Mouse (Mus musculus) testis, postnatal 14 days (tissue): ENCODE results near the gene Lmna.

Experiments used
- DNase-seq: peaks from one replicate; pipeline ENCODE4 v3.0.0; 2021; ENCODE audit warnings: low spot score

Gene Lmna

DNA sequence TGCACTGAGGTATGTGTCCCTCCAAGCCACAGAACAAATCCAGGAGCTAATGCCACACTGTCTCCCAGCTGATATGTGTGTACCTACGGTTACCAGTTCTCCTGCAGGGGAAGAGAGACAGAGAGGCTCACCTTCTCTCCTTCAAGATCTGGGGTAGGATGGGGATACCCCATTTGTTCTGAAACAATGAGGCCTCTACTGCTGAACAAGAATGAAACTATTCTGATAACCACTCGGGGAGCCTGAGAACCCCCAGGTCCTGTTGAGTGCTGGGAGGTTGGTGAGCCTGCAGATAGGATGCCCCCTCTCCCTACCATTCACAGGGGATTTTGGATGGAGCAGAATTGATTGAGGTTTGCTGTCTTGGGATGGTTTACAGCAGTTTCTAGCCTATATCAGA is 10.3 kb upstream of the Lmna start:
- DNase-seq = no peak

DNA sequence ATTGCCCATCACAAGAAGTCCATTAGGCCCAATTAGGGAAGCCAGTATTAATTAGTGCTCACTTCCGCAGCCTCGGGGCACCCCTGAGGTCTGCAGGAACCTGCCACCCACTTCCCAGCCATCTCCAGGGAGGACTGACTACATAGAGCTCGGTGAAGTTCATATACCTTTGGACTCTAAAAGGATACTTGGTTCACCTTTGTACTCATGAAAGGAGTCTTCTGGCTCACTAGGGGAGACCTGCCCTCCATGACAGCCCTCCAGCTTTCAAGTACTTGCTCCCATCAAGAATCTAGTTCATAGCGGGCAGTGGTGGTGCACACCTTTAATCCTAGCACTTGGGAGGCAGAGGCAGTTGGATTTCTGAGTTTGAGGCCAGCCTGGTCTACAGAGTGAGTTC is 8.7 kb upstream of the Lmna start:
- DNase-seq = no peak

DNA sequence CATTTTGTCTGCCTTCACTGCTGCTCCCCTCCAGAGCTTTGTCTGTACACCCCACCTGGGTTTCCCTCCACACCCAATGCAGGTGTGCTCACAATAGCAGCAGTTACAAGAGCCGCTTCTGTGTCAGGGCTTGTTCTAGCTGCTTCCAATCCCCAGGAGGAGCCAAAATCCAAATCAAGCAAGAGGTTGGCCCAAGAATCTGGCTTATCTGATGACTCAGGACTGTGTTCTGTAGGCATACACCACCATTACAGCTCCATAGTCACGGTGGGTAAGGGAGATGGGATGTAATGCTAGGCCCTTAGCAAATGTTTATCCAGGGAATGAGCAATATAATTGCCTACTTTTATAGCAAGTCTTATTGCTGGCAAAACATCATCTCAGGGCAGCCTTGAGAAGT is 6.7 kb upstream of the Lmna start:
- DNase-seq = no peak

DNA sequence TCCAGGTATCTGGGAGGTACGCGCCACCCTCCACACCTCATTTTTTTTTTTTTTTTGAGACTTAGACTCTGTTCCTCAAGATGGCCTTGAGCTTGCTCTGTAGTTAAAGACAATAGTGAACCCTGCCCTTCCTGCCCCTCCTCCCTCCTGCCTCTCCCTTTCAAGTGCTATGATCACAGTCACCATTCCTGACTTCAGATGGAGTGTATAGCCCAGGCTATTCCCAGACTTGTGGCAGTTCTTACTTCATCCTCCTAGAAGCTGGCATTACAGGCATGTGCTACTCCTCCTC is 5.3 kb upstream of the Lmna start:
- no peak for DNase-seq

DNA sequence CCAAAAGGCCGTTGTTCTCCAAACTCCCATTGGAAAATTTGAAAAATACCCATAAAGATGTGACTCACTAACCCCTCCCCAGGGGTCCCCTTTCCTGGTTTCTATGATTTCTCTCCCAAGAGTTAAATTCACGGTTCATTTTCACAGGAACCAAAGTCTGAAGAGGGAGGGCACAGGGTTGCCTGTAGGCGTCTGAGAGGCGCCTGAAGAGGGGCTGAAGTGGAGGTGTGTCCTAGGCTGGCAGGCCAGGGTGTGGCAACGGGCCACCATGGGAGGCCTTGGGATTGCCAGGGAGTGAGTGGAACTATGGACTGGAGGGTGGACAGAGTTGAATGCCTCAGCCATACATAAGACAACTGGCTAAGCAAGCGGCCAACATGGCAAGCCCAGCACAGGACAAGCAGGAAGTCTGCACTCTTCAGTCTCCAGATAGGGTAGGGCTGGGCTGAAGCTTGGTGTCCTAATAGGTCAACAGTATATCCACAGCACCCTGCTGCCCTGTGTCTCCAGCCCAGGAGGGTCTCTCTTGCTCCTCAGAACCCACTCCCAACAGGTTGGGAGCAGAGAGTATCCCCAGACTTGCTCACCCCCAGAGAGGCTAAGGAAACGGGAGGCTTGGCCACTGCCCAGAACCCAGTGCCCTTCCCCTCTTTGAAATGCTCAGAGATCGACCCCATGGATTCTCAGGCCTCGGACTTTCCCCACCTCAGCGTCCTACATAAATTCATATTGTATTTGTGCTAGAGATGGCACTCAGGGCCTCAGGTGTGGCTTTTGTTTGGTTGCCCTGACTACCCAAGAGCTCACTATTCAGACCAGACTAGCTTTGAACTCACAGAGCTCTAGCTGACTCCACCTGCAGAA is 4.7 kb upstream of the Lmna start:
- DNase-seq = no peak

DNA sequence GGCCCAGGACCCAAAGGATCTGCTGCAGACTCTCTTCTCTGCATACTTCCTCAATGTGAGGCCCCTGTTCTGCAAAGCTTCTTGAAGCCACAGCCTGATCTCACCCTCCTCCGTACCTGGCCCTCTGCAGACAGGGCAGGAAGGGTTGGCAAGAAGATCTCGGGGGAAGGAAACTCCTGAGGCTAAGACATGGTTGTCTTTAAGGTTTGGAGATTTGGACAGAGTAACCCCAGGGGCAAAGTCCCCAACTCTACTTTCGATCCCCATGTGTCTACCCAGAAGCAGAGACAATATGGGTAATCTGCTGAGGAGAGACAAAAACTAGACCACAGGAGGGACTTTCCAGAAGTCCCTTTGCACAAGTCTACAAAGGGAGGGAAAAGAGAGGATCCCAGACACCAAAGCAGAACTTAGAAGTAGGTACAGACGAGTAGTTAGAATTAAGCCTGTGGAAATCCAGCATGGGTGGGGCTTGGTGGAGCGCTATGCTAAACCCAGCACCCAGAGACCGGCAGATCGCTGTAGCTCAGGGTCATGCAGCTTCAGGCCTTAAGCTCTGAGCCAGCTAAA is 3.9 kb upstream of the Lmna start:
- no peak for DNase-seq

DNA sequence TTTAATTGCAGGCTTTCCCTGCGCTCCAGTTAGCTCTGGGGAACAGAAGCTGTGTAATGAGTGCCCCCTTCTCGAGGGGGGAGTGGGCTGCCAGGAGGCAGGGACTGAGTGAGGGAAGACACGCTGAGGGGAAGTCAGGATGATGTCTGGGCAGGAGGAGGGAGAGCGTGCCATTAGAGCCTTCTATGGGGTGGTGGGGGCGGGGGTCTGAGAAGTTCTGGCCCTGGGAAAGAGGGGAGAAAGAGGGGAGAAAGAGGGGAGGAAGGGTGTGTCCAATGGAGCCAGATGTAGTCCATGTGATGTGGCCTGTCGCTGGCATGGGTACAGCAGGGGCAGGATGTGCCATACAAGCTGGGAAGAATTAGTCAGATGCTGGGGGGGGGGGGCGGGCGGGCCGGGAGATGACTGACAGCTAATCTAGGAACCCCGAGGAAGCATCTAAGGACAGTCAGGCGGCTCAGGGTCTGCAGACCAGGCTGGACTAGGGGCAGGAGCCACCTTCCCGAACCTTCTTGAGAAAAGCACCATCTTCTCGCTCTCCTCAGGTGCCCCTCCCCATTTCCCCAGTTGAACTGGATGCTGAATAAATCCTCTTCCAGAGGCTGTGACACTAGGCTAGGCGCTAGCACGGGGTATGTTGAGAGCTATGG is 3.3 kb upstream of the Lmna start:
- no peak for DNase-seq

DNA sequence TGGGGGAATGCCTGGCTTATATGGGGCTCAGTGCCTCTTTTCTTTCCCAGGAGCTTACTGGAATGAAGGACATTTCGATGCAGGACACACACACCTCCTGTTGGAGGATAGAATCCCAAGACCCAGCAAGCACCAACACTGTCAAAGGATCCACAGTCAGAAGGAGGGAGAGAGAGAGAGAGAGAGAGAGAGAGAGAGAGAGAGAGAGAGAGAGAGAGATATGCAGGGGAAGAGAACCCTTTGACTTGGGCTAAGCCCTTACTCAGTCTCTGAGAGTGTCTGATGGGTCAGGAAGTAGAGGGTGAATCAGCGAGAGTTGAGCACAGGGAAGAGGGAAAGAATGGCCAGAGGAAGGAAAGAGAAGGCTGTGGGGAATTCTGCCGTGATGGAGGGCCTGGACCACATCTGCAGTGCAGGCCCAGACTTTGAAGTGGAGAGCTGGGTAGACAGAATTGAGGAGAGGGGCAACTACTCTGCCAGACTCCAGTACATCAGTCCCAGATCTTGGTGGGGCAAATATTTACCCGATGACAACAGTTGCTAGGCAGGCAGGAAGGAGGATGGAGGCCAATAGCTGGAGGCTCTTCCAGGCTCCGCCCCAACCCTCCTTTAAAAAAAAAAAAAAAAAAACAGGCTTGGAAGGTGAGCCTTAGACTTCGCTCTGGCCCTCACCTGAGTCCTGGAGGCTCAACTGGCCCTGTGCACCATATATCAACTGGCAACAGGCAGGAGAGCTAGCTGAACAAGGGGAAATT is 2.6 kb upstream of the Lmna start:
- no peak for DNase-seq

DNA sequence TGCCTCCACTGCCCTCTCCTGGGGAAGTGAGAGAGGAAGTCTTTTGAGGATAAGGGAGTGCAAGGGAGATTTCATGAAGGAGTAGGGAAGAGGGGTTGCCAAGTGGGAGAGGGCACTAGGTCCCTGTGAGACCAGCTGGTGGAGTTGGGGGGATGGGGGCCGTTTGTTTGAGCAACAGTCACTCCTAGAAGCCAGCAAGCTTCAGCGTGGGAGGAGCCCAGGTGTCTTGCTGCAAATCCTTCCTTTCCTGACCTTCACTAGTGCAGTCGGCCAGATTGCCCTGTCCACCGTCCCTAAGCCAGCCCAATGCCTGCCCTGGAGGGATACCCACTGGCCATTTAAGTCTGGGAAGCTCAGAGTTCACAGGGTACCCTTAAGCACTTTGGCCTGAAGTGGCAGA is 1.8 kb upstream of the Lmna start:
- DNase-seq = no peak

DNA sequence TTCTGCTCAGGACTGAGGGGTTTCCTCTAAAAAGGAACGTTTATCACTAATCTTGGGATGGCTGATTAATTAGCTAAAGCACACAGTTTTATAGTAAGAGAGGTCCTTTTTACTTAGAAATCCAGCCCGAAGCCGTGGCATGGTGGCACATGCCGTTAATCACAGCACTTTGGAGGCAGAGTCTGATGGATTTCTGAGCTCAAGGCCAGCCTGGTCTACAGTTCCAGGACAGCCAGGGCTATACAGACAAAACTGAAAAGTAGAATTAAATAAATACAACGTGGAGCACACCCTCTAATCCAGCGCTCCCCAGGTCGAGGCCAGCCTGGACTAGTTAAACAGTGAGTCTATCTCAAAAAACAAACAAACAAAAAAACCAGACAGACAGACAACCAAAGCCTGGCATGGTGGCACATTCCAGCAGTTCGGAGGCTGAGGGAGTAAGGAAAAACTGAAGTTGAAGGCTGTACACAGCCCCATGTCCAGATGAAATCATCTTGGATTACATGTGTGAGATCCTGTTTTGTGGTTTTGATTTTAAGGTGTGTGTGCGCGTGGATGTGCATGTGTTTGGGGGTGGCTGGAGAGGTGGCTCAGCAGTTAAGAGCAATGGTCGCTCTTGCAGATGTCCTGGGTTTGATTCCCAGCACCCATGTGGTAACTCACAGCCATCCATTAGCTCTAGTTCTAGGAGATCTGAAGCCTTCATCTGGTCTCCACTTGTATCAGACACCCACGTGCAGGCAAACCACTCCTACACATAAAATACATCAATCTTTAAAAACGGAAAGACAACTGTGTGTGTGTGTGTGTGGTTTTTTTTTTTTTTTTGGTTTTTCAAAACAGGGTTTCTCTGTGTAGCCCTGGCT is 899 bp upstream of the Lmna start:
- no peak for DNase-seq

DNA sequence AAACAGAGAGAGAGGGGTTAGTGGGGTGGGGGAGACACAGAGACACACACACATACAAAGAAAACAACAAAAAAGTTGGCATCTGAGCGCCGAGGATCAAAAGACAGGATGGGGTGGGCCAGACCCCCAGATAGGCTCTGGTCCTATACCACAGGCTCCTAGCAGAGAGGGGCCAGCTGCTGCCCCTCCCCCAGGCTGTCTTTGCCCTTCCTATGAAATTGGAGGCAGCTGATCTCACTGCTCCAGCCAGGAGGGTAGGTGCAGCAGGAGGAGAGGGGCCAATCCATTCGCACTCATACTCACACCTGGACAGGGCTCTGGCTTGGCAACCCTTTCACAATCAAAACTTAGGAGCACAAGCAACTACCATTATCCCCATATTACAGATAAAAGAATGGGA is 506 bp downstream of the Lmna start:
- no peak for DNase-seq

DNA sequence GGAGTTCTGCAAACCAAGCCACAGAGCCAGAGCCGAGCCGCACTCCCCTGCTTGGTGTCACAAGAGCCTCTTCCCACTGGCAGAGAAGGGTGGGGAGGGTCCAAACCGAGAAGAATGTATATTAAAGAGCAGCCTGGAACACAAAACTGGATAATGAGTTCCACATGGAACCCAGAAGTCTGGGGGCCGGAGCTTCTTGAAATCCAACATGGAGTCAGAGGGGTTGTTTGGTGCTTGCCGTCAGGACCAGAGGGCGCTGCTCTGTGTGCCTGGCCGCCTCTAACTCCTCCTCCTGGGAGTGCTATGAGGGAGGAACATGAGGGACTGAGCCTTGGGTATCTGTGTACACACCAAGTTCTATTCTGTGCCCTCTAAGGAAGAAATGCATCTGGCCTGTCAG is 4.0 kb downstream of the Lmna start:
- DNase-seq = no peak

DNA sequence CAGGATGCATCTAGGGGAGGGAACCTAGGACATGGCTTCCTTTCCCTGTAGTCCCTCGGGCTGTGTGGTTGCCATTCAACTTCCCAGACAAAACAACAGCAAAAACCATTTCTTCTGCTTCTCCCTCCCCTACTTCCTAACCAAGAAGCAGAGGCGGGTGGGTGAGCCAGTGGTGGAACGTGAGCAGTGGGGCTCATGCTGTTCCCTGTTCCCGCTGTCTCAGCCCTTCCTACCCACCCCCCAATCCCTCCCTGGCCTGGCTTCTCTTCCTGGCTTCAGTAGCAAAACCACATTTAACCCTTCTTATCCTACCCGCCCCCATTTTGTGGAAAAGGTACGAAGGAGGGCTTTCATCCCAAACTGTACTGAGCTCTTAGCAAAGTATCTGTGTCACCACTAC is 4.7 kb downstream of the Lmna start:
- no peak for DNase-seq

DNA sequence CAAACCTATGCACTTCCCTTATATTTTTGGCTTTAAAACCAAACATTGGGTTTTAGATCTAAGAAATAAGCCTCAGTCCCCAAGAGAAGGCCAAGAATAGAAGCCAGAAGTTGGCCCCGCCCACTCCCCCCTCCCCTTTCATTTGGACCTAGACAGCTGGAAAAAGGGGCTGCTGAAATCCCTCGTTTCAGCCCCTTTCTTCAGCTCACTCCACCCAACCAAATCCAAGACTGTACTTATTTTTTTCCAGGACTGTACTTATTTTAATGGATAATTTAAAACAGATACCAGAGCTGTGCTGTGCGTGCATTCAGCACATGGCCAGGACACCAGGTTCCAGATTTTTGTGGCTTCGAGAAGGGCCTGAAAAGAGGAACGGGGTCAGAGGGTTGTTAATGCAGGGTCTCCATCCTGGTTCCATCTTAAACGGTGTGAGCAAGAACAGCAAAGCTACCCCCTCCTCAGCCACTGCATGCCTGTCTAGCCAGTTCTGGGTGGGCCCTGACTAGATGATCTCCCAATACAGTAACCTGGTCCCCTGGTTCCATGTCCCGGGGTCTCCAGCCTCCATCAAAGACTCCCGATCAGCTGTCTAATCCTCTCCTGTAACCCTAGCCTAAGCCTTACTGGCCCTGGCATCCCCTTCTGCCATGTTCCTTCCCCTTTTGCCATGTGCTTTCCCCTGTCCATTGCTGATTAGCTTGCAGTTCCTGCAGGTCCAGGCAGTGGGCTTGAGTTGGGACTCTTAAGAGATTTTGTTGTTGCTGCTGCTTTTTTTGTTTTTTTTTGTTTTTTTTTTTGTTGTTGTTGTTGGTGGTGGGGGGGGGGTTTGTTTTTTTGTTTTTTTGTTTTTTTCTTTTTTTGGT is 5.6 kb downstream of the Lmna start:
- no peak for DNase-seq

DNA sequence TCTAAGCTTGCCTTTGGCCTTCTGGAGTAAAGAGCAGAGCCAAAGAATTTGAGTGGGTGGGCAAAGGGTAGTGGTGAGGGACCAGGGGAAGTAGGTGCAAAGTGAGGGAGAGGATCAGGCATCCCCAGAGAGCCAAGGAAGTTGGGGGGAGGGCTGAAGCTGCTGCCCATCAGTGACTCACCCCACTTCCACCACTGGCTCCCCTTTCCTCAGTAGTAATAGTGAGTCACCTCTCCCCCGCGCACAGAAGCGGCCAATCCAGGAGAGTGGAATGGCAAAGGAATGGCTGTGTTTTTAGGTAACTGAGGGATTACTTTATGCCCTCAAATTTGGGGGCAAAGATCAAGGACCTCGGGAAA is 6.3 kb downstream of the Lmna start:
- DNase-seq = no peak

DNA sequence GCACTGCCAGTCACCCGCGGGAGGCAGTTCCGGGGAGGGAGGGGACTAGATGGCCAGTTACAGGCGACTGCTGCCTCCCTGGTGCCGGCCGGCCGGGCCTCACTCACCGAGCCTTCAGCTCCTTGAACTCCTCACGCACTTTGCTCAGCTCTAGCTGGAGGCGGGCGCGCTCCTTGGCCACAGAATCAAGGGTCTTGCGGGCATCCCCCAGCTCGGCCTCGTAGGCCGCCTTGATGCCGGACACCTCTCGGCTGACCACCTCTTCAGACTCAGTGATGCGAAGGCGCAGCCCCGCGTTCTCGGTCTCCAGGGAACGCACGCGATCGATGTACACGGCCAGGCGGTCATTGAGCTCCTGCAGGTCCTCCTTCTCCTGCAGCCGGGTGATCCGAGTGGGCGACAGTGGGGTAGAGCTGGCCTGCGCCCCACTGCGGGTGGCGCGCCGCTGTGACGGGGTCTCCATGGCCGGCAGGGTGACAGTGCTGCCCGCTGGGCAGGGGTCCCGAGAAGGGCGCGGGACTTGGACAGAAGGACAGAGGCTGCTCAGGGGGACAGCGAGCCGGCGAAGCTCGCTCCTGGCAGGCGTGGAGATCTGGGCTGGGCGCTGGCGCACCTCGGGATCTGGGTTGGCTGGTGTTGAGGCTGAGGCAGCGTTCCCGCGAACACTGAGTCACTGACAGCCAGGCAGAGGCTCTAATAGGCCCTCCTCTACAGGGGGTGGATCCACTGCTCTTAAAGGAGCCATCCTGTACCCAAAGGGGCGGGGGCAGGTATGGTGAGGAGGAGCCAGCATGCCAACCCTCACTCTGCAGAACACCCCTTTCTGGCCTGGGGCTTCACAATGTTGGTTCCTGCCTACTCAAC is 6.9 kb downstream of the Lmna start:
- peak; percentile 78 for DNase-seq

DNA sequence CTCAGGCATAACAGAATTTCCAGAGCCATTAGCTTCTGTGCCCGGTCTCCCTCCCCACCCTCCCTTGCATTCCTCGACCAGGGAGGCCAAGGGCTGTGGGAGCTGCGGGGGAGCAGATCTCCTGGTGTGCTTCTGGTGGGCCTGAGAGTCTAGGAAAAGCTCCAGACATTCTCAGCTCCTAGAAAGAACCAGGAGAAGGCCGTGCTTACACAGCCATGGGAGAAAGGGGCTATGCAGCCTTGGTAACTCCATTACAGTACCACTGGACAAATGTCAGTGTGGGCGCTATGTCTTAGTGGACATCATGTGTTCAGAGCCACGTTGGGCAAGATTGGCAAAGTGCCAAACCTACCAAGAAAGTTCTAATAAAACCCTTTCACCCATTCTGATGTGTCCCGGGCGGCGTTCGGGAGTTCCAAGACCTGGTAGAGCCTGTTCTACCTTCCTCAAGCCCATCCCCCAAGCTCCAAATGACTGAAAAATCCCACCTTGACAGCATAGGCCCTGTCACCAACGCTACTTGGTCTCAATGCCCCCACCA is 7.7 kb downstream of the Lmna start:
- no peak for DNase-seq

DNA sequence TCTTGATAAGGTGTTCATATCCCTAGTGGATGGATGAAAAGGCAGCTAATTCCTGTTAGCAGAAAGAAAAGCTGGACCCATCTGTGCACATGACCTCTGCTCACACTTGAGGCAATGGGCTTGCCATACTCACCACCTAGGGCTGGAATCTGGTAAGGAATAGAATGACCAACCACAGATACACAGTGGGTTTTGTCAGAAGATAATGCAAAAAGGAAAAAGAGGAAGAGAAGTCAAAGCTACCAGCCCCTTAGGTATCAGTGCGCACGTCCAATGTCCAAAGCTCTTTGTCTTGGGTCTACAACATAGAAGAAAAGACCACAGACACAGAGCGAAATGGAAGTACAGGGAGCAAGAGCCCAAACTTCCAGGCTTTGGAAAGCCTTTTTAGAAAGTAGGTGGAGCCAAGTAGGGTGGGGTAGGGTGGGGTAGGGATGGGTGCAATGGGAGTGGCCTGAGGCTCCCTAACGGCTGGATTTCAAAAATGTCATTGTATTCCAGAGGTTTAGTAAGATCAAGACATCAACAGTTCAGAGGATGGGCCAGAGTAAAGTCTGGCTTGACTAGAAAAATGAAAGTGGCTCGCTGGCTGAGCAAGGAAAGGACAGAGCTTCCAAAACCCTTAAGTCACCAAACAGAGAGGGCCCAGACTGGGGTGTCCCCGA is 8.3 kb downstream of the Lmna start:
- no peak for DNase-seq

DNA sequence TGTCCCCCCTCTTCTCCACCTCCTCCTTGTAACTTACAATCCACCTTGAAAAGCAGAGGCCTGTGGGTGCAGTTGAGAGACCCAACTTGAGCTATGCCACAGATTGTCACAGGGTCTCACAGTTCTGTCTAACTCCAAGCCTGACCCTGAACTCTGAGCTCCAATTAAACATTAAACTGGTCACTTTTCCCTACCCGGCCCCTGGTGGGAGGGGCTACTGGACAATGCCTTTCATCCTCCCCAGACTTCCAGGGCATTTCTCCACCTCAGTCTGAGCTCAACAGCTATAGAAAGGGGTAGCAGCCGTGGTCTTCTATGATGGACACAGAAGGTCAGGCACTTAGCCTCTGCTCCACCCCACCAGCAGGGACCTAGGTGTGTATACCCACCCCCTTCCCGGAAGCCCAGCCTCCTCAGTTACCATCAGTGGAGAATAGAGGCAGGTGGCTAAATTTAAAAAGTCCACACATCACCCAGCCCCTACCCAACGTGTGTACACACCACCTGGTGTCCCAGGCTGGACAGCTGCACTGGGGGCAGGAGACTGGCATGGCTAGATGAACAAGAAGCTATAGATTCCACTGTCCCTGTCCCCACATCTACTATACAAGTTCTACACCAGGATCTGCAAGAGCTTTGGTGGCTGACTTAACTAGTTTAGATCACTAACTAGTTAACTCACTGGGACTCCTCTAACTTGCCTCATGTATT is 8.9 kb downstream of the Lmna start:
- DNase-seq = no peak
